Mouse (Mus musculus): ENCODE measurements around the gene Zdhhc8.
A peak's percentile ranks its signal among the peaks of the same experiment; 100 is the strongest.

DNA sequence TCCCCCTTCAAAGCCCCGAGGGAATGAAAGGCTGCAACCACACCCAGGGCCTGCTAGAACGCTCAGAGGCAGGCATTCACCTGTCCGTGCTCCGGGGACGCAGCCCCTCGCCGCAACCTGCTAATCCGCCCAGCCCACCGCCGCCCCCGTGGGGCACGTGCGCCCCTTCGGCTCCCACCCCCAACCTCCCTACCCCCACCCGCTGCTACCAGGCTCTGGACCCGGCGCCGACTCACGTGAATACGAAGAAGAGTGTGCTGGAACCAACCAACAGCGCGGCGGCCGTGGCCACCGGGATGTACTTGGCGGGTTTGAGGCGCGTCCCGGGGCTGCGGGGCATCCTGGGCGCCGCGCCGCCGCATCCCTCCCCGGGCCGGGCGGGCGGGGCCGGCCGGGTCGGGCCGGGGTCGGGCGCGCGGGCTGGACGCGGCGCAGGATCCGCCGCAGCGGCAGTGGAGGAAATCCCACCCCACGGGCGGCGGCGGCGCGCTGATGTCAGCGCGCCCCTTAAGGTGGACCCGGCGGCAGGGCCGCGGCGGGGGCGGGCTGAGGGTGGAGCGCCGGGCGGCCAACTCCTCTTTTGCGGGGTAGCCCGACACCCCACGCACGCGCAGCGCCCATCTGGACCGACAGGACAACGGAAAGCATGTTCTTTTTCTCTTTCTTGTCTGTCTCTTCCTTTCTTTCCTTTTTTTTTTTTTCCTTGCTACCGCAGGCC is at the start of gene Zdhhc8:
- TF ChIP-seq POLR2A (IDR thresholded peaks at IDR 0.05; ENCODE audit: low read depth, low read length), result peak; percentile 59
- TF ChIP-seq CTCF (IDR thresholded peaks at IDR 0.05; ENCODE audit: borderline replicate concordance, insufficient read depth, low read length), result no peak

All from embryonic fibroblast, embryonic 13.5 days (primary cell).